Mouse (Mus musculus) neural tube, postnatal 0 days (tissue): ENCODE measurements around the gene Gm3558. TPM values are rescaled to one million over a fixed set of nuclear protein-coding genes. Genes with fewer than 3 reads are reported as not detected.

Experiments
- polyA plus RNA-seq: library from polyadenylated mRNA; unstranded; fragments of >200 nt; fragmentation: Nextera tagmentation; extraction: Ambion mirVana; gene quantifications from 2 replicates; pipeline ENCODE4 v1.2.1, GENCODE M21; 2015

Gm3558 gene
- polyA plus RNA-seq = 5.8 and 5.9 TPM in 2 replicates

GRCm38 (mm10) chr14:7568382-7568781 lies at the start of gene Gm3558:
Gene Gm3558, minus strand, starts transcription at chr14:7568566.

GRCm38 (mm10) chr14:7595492-7595891 lies 27.1 kb upstream of the Gm3558 start, which contains the start of gene Gm10338:
Gene Gm10338, minus strand, starts transcription at chr14:7595592.

Other genes starting within 250 kb of the Gm3558 start
- gene Gm5797, start 236.2 kb downstream of the Gm3558 start, polyA plus RNA-seq = not detected in 2 replicates
- gene Gm8374, start 203.4 kb downstream of the Gm3558 start, polyA plus RNA-seq = not detected in 2 replicates
- not detected in 2 replicates for gene Gm3755, start 117.6 kb downstream of the Gm3558 start, polyA plus RNA-seq
- 15.0 and 16.7 TPM in 2 replicates for gene Gm3752, start 84.8 kb downstream of the Gm3558 start, polyA plus RNA-seq
- gene Gm10338, start 27.0 kb upstream of the Gm3558 start, polyA plus RNA-seq = not detected in 2 replicates
- gene Gm10128, start 75.4 kb upstream of the Gm3558 start, polyA plus RNA-seq = not detected in 2 replicates
- 0.62 TPM in 1 of 2 replicates, not detected in the other for gene Gm26661, start 223.0 kb upstream of the Gm3558 start, polyA plus RNA-seq
- 4.4 and 4.9 TPM in 2 replicates for gene Flnb, start 249.4 kb upstream of the Gm3558 start, polyA plus RNA-seq